Mouse (Mus musculus) cerebellum, postnatal 25 days (tissue): ENCODE measurements at regions not wholly inside any gene's neighbourhood (a gene's known extent, or its start where the extent isn't known, plus 50 kb on each side); places are given as distances from the start of the nearest gene placed in this dataset.

Experiments used
- DNase-seq, 2 experiments: peaks; one replicate each; pipeline ENCODE4 v3.0.0; 2021; ENCODE audit warnings: mixed read lengths in 2 of 2

GRCm38 (mm10) chr12:86579716-86580115 lies 98.8 kb upstream of the Vash1 start:
- no peak for DNase-seq

GRCm38 (mm10) chr12:86580132-86580718 lies 98.3 kb upstream of the Vash1 start:
- DNase-seq, result no peak

GRCm38 (mm10) chr12:86582076-86582475 lies 96.4 kb upstream of the Vash1 start:
- no peak for DNase-seq

GRCm38 (mm10) chr12:86588010-86588409 lies 90.5 kb upstream of the Vash1 start:
- no peak for DNase-seq

- DNase-seq, result no peak
Observed at GRCm38 (mm10) chr12:86592509-86592908, 86.0 kb upstream of the Vash1 start.

GRCm38 (mm10) chr12:86594647-86595046 lies 83.9 kb upstream of the Vash1 start:
- no peak for DNase-seq

- DNase-seq, result peak in 1 of 2 experiments; percentile 24
Observed at GRCm38 (mm10) chr12:86600041-86600440, 78.5 kb upstream of the Vash1 start.

- no peak for DNase-seq
Observed at GRCm38 (mm10) chr12:86603521-86603920, 75.0 kb upstream of the Vash1 start.

GRCm38 (mm10) chr12:86612431-86613040 lies 66.0 kb upstream of the Vash1 start:
- no peak for DNase-seq

GRCm38 (mm10) chr12:86614156-86614555 lies 64.3 kb upstream of the Vash1 start:
- peak; percentile 55 to 70 for DNase-seq

GRCm38 (mm10) chr12:86616327-86616726 lies 62.2 kb upstream of the Vash1 start:
- DNase-seq, result no peak

- no peak for DNase-seq
Observed at GRCm38 (mm10) chr12:86624195-86624594, 54.3 kb upstream of the Vash1 start.

- no peak for DNase-seq
Observed at GRCm38 (mm10) chr12:86626684-86627083, 51.8 kb upstream of the Vash1 start.

GRCm38 (mm10) chr12:86628050-86628782 lies 50.3 kb upstream of the Vash1 start:
- no peak for DNase-seq
